Mouse (Mus musculus) hindbrain, embryonic 13.5 days (tissue): ENCODE results near the gene Cirbp. TPM values are rescaled to one million over a fixed set of nuclear protein-coding genes. Genes with fewer than 3 reads are reported as not detected.

Experiments
- ATAC-seq: fragments of 200-750 bp; cut with Nextera tagmentation; 2 replicates; pipeline ENCODE4 v1.8.0; 2017; ENCODE audit warnings: moderate TSS enrichment; ENCODE audit not compliant: low FRiP score
- H3K27ac ChIP-seq: fragments of 300-500 bp; sonication (generic); 2 replicates; pipeline ENCODE4 v1.5.1; 2015; ENCODE audit warnings: inconsistent platforms, mild to moderate bottlenecking, moderate library complexity
- H3K27me3 ChIP-seq: fragments of 300-500 bp; sonication (generic); 2 replicates; pipeline ENCODE4 v1.6.1; 2015; ENCODE audit warnings: mild to moderate bottlenecking, inconsistent platforms
- H3K36me3 ChIP-seq: fragments of 300-500 bp; sonication (generic); 2 replicates; pipeline ENCODE4 v1.6.1; 2015; ENCODE audit warnings: mild to moderate bottlenecking, inconsistent platforms
- H3K4me1 ChIP-seq: fragments of 300-500 bp; sonication (generic); replicated peaks from 2 replicates; pipeline ENCODE4 v1.6.1; 2015; ENCODE audit warnings: inconsistent platforms
- H3K4me2 ChIP-seq: fragments of 300-500 bp; sonication (generic); 2 replicates; pipeline ENCODE4 v1.6.1; 2015; ENCODE audit warnings: inconsistent platforms, mild to moderate bottlenecking, moderate library complexity
- H3K4me3 ChIP-seq: fragments of 300-500 bp; sonication (generic); 2 replicates; pipeline ENCODE4 v1.5.1; 2015; ENCODE audit warnings: mild to moderate bottlenecking, inconsistent platforms
- H3K9ac ChIP-seq: fragments of 300-500 bp; sonication (generic); 2 replicates; pipeline ENCODE4 v1.6.1; 2015; ENCODE audit warnings: mild to moderate bottlenecking, inconsistent platforms
- H3K9me3 ChIP-seq: fragments of 300-500 bp; sonication (generic); 2 replicates; pipeline ENCODE4 v1.6.1; 2016; ENCODE audit warnings: inconsistent platforms
- WGBS: fragments of 180-500 bp; shearing (Covaris S2); methylation state at CpG from one replicate; pipeline ENCODE4 v1.1.7; 2015; 5-methylcytosine and 5-hydroxymethylcytosine counted together
- polyA plus RNA-seq: library from polyadenylated mRNA; unstranded; fragments of >200 nt; fragmentation: Nextera tagmentation; extraction: Ambion mirVana; gene quantifications from 2 replicates; pipeline ENCODE4 v1.2.1, GENCODE M21; 2015

Gene Cirbp
- 364 and 409 TPM in 2 replicates for polyA plus RNA-seq

DNA sequence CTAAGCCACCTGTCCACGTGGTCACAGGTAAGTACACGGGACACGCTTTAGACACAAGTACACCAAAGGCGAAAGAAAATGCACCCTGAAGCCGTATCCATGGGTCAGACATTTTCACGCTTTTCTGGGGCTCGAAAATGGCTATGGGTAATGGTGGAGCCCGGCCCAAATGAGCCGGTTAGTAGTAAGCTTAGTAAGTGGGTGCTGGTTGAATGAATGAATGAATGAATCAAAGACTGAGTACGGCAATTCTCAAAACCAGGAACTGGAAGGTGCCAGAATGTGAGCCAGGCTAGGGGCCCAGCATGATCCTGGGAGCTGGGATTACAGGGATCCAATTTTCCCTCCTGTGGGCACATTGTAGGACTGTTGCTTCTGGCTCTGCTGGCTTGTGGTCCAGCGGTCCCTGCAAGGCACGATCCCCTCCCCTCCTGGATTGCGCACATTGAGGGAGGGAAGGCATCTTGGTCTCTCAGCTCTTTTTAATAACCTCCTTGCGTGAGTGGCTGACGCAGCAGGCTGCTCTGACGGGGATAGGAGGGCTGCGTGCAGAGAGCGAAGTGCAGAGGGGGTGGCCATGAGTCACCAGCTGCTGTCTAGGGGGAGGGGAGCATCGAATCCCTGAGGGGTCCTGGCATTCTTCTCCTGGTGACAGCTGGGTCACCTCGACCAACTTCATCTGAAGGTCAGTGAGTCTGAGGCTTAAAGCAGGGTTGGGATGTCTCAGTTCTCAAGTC lies at the start of gene Cirbp:
Cirbp (plus strand) TSS at position 594 of the 737 bp plus-strand sequence.
- H3K36me3 ChIP-seq: peaks cover 10% of the 10 kb centered on the region
- peaks cover 69% of the 10 kb centered on the region for H3K4me1 ChIP-seq
- 0 out of 2 replicates have a peak, but pooled peaks cover 5% of the 10 kb centered on the region for H3K27me3 ChIP-seq
- no peak for ATAC-seq
- peak within 1 kb of the TSS; percentile 75 for H3K9ac ChIP-seq
- H3K4me2 ChIP-seq: peak within 1 kb of the TSS; percentile 75
- 15% methylated on average over 20 of the region's 20 CpGs for WGBS
- no peaks in the 10 kb centered on the region for H3K9me3 ChIP-seq
- H3K4me3 ChIP-seq: peak within 1 kb of the TSS; percentile 91
- peak within 1 kb of the TSS; percentile 100 for H3K27ac ChIP-seq

DNA sequence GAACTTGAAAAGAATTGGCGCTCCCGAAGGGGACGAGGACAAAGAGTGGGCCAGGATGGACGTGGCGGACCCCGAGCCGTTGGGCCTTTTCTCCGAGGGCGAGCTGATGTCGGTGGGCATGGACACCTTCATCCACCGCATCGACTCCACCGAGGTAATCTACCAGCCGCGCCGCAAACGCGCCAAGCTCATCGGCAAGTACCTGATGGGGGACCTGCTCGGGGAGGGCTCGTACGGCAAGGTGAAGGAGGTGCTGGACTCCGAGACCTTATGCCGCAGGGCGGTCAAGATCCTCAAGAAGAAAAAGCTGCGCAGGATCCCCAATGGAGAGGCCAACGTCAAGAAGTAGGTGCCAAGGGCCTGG lies 49.2 kb upstream of the Cirbp start:
- Histone ChIP-seq H3K4me2 (peak overlapping the region; percentile 96), H3K4me1 (peaks cover 45% of the 10 kb centered on the region), H3K27ac (peak overlapping the region; percentile 52), H3K9me3 (no peaks in the 10 kb centered on the region), H3K27me3 (no peaks in the 10 kb centered on the region), H3K36me3 (peaks cover 23% of the 10 kb centered on the region), H3K9ac (peak overlapping the region; percentile 93), H3K4me3 (peak overlapping the region; percentile 91)
- no peak for ATAC-seq
- under 1% methylated on average over 27 of the region's 27 CpGs for WGBS

DNA sequence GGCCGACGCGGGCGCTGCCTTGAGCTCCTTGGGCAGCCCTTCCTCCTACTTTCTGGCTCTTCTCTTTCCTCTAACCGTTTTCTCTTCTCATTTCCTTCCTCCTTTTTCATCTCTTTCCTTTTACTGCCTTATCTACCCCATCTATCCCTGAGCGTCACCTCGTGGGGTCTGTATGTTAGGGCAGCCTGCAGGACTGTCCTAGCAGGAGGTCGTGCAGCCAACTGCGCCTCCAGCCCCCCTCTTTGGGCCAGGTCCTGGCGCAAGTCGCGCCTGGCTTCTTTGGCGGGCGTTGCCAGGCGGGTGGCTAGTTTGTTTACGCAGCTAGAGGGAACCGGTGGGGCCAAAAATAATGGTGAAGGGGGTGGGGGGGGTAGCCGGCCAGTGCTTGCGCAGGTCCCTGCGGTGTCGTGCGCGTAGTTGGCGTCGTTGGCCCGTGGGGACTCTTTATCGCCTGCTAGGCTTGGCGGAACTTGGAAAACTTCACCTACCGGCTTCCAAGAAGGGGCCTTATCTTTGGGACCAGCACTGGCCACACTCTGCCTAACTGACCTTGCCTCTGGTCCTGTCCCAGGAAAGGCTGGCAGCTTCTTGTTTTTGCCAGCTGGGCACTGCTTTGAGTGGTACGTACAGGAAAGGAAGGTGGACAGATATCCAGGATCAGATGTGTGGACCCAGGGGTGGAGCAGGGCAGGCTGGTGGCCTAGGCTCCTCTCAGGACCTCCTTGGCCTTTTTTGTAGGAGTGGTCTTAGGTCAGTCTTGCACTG lies 48.7 kb upstream of the Cirbp start:
- H3K36me3 ChIP-seq: peaks cover 29% of the 10 kb centered on the region
- peak overlapping the region; percentile 96 for H3K4me2 ChIP-seq
- WGBS: 5% methylated on average over 30 of the region's 30 CpGs
- H3K9me3 ChIP-seq: no peaks in the 10 kb centered on the region
- ATAC-seq: no peak
- H3K27me3 ChIP-seq: no peaks in the 10 kb centered on the region
- H3K4me3 ChIP-seq: peak overlapping the region; percentile 91
- peak overlapping the region; percentile 93 for H3K9ac ChIP-seq
- peaks cover 45% of the 10 kb centered on the region for H3K4me1 ChIP-seq
- H3K27ac ChIP-seq: peak overlapping the region; percentile 52

DNA sequence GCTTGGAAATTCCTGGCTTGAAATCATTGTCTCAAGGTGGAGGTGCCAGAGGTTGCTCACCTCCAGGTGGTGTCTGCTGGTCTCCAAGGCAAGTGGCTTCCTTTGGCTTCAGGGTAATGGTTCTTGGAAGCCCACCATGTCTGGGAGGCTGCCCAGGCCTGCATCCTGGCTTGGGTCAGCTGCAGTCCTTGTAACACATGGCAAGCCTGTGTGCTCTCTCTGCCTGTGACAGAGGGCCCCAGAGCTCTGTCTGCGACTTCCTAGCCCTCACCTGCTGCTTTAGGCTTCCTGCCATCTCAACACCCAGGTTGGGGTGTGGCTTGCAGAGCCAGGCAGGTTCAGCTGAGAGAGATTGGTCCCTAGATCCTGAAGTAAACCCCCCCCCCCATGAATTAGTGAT lies 48.0 kb upstream of the Cirbp start:
- WGBS: 57% methylated on average over 1 of the region's 1 CpGs
- Histone ChIP-seq H3K4me3 (peak overlapping the region; percentile 91), H3K27me3 (no peaks in the 10 kb centered on the region), H3K9me3 (no peaks in the 10 kb centered on the region), H3K4me2 (peak overlapping the region; percentile 96), H3K36me3 (peaks cover 30% of the 10 kb centered on the region), H3K27ac (peak overlapping the region; percentile 64), H3K4me1 (peaks cover 45% of the 10 kb centered on the region), H3K9ac (peak overlapping the region; percentile 93)
- ATAC-seq: no peak

DNA sequence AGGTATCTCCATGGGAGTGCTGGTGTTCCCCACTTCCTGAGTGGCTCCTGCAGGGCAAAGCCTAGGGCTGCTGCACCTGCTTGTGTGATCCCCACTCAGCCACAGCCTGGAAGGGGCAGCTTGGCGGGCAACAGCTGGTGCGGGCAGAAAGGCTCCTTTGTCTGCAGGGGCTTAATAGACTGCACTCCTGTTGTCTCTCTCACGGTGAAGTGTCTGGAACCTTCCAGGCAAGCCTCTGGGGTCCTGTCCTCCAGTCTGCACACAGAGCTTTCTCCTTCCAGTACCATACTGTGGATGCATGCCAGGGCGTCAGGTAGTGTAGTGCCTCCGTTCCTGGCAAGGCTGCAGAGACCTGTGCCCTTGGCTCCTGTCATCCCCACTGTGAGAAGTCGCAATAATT lies 47.2 kb upstream of the Cirbp start:
- no peak for ATAC-seq
- Histone ChIP-seq H3K27me3 (no peaks in the 10 kb centered on the region), H3K9me3 (no peaks in the 10 kb centered on the region), H3K4me1 (peaks cover 45% of the 10 kb centered on the region), H3K36me3 (peaks cover 36% of the 10 kb centered on the region), H3K9ac (peak overlapping the region; percentile 93), H3K4me2 (peak overlapping the region; percentile 96), H3K4me3 (peak overlapping the region; percentile 91), H3K27ac (peak overlapping the region; percentile 64)
- WGBS: 49% methylated on average over 6 of the region's 6 CpGs

DNA sequence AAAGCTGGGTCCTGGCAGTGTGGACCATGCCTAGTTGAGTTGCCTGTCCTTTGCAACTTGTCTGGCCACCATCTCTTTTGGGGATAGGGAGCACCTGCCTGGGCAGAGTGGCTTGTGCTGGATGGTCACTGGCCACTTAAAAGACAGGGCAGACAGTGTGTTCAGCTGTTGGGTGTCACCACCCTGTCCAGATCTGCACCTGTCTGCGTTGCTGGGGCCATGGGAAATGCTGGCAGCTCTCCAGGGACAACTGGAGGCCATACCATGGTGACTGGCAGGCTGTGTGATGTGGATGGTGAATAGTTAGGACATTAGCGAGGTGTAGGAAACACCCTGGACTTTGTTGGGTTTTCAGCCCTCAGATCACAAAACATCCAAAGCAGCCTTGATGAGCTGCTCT lies 45.6 kb upstream of the Cirbp start:
- Histone ChIP-seq H3K4me1 (peaks cover 51% of the 10 kb centered on the region), H3K4me3 (no peak overlapping the region), H3K27ac (no peak overlapping the region), H3K36me3 (peaks cover 50% of the 10 kb centered on the region), H3K27me3 (no peaks in the 10 kb centered on the region), H3K9ac (peak overlapping the region; percentile 31; the same call in 1 of the 2 replicates), H3K4me2 (no peak overlapping the region), H3K9me3 (no peaks in the 10 kb centered on the region)
- 79% methylated on average over 2 of the region's 2 CpGs for WGBS
- ATAC-seq: no peak

DNA sequence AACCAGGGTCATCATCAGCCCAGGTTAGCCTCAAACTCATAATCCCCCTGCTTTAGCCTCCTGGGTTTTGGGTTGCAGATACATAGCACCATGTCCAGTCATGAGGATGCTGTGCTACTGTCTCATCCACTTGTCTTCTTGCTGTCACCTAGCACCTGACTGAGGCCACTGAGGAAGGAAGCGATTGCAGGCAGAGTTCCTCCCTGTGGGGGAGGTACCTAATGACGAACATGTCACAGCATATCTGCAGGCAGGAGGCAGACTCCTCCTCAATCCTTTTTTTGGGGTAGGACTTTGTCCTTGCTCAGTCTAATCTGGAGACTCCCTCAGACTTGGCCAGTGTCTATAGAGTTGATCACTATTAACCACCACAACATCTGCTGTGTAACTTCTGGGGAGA lies 44.1 kb upstream of the Cirbp start:
- no peak overlapping the region for H3K27ac ChIP-seq
- H3K4me1 ChIP-seq: peaks cover 48% of the 10 kb centered on the region
- H3K9ac ChIP-seq: no peak overlapping the region
- H3K4me3 ChIP-seq: no peak overlapping the region
- no peaks in the 10 kb centered on the region for H3K9me3 ChIP-seq
- no peaks in the 10 kb centered on the region for H3K27me3 ChIP-seq
- ATAC-seq: no peak
- H3K4me2 ChIP-seq: no peak overlapping the region
- WGBS: 92% methylated on average over 2 of the region's 2 CpGs
- H3K36me3 ChIP-seq: peaks cover 65% of the 10 kb centered on the region

DNA sequence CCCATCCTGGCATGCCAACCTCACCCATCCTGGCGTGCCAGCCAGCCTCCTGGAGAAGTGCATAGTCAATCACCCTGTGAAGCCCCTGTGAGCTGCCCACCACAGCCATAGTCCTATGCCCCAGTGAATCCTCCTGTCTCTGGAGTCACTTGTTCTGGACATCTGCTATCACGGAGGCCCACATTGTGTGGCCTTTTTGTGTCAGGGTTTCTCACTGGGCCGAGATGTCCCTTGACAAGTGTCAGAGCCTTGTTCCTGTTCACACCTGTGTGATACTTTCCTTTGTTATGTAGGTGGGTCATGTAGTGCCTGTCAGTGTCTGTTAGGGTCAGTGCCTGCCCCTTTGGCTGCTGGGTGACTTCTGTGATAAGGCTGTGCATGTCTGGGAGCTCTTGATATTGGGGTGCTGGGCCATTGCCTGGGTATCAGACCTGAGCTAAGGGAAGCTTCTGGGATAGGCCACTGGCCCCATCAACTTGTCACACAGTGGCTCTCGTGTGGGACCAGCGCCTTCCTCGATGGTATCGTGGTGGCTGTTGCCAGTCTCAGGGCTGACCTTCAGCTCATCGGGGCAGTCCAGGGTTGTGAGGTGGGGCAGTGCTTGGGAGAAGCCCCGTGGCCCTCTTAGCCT lies 41.7 kb upstream of the Cirbp start:
- no peak for ATAC-seq
- peak overlapping the region; percentile 49; the same call in 1 of the 2 replicates for H3K9ac ChIP-seq
- H3K4me1 ChIP-seq: peaks cover 24% of the 10 kb centered on the region

DNA sequence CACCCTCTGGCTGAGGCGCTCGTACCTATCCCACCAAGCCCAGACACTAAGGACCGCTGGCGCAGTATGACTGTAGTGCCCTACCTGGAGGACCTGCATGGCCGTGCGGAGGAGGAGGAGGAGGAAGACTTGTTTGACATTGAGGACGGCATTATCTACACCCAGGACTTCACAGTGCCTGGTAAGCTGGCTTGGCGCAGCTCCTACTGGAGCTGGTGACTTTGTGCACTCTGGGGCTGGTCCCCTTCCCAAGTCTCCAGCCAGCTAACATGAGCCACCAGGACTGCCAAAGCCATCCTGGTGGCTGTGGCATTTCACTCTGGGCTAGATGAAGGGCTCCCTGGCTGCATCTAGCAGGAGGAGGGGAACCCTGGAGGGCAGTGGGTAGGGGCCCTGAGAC lies 37.9 kb upstream of the Cirbp start:
- Histone ChIP-seq H3K4me2 (no peak overlapping the region), H3K36me3 (peaks cover 98% of the 10 kb centered on the region), H3K27me3 (0 out of 2 replicates have a peak, but pooled peaks cover 7% of the 10 kb centered on the region), H3K9ac (no peak overlapping the region), H3K4me1 (peaks cover 24% of the 10 kb centered on the region), H3K9me3 (no peaks in the 10 kb centered on the region), H3K27ac (no peak overlapping the region; the same call in 1 of the 2 replicates), H3K4me3 (no peak overlapping the region)
- no peak for ATAC-seq
- 92% methylated on average over 8 of the region's 8 CpGs for WGBS

More for the DNA sequence above, 41.7 kb upstream of the Cirbp start:
- H3K27me3 ChIP-seq: no peaks in the 10 kb centered on the region
- H3K4me3 ChIP-seq: no peak overlapping the region
- no peak overlapping the region for H3K4me2 ChIP-seq
- WGBS: 95% methylated on average over 9 of the region's 9 CpGs
- peaks cover 81% of the 10 kb centered on the region for H3K36me3 ChIP-seq
- no peak overlapping the region for H3K27ac ChIP-seq
- no peaks in the 10 kb centered on the region for H3K9me3 ChIP-seq

DNA sequence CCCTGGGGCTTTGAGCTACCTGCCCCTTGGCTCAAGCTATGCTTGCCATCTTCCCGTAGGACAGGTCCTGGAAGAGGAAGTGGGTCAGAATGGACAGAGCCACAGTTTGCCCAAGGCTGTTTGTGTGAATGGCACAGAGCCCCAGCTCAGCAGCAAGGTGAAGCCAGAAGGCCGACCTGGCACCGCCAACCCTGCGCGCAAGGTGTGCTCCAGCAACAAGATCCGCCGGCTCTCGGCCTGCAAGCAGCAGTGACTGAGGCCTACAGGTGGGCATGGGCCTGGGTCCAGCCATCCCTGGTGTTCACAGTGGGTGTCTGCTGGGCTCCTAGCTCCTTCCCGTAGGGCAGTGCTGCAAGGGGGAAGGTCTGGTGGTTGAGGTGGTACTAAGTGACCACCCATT lies 35.9 kb upstream of the Cirbp start:
- H3K9ac ChIP-seq: 0 out of 2 replicates have a peak overlapping the region, but pooled peaks have one; percentile 1
- WGBS: 94% methylated on average over 9 of the region's 9 CpGs

DNA sequence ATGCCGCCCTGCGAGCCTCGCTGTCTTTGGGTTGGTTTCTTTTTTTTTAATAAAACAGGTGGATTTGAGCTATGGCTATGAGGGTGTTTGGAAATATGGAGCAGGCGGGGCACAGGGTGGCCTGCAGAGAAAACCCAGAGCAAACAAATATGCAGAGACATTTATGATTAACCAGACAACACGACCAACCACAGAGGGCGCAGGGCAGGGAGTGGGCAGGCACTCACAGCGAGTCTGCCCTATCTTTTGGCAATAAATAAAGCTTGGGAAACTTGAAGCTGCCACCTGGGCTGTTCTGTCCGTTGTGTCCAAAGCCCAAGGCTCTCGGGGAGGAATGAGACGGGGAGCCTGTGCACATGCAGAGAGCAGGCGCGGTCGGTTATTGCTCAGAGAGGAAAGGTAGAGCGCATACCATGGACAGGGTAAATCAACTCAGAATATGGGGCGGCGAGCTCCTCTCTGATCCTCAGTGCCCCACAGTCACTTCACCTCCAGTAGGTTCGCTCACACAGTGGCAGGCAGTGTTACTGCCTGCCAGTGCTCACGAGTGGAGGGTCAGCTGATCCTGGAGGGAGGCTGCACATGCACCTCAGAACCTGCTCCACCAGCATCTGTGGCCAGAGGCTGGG lies 35.3 kb upstream of the Cirbp start:
- Histone ChIP-seq H3K36me3 (peaks cover 100% of the 10 kb centered on the region), H3K9ac (no peak overlapping the region), H3K27ac (no peak overlapping the region), H3K4me3 (no peak overlapping the region), H3K4me2 (no peak overlapping the region), H3K4me1 (peaks cover 20% of the 10 kb centered on the region), H3K27me3 (peaks cover 17% of the 10 kb centered on the region; the same call in 1 of the 2 replicates), H3K9me3 (no peaks in the 10 kb centered on the region)
- 86% methylated on average over 18 of the region's 18 CpGs for WGBS
- ATAC-seq: no peak

More for the DNA sequence above, 35.9 kb upstream of the Cirbp start:
- peaks cover 23% of the 10 kb centered on the region for H3K4me1 ChIP-seq
- peaks cover 100% of the 10 kb centered on the region for H3K36me3 ChIP-seq
- ATAC-seq: no peak
- H3K27ac ChIP-seq: no peak overlapping the region
- H3K4me3 ChIP-seq: no peak overlapping the region
- peaks cover 11% of the 10 kb centered on the region; the same call in 1 of the 2 replicates for H3K27me3 ChIP-seq
- no peak overlapping the region for H3K4me2 ChIP-seq
- no peaks in the 10 kb centered on the region for H3K9me3 ChIP-seq
